Mouse (Mus musculus) lung, adult 2 months (tissue): Measurements from ENCODE around the gene Idi2. TPM values are rescaled to one million over a fixed set of nuclear protein-coding genes. Genes with fewer than 3 reads are reported as not detected.
"Not testable (repeated sequence)": the region's sequence is repeated elsewhere in the genome, so short reads cannot be mapped to it uniquely, and the experiment has no call there.

Experiments
- DNase-seq: peaks from one replicate; pipeline ENCODE4 v3.0.0; 2022
- H3K4me1 ChIP-seq: fragments of 200-500 bp; 2 replicates; pipeline ENCODE4 v1.6.1; 2011; ENCODE audit warnings: low read length; ENCODE audit not compliant: control insufficient read depth, insufficient read depth
- H3K4me3 ChIP-seq: fragments of 200-500 bp; replicated peaks from 2 replicates; pipeline ENCODE3; 2011; ENCODE audit warnings: low read depth, mild to moderate bottlenecking, control low read depth, low read length; ENCODE audit errors: extremely low read depth
- CTCF ChIP-seq: fragments of 200-500 bp; IDR thresholded peaks from 2 replicates; pipeline ENCODE4 v1.5.1; 2011; ENCODE audit warnings: mild to moderate bottlenecking, low read length, control low read depth; ENCODE audit not compliant: insufficient read depth
- POLR2A ChIP-seq: fragments of 200-500 bp; IDR thresholded peaks from 2 replicates; pipeline ENCODE4 v1.6.1; 2011; ENCODE audit warnings: low read depth, mild to moderate bottlenecking, control low read depth, low read length, borderline replicate concordance; ENCODE audit errors: extremely low read depth
- WGBS: fragments of 180-500 bp; shearing (Covaris S2); methylation state at CpG from one replicate; pipeline ENCODE4 v1.1.7; 2018; 5-methylcytosine and 5-hydroxymethylcytosine counted together
- polyA plus RNA-seq: library from polyadenylated mRNA; depleted of rRNA; stranded (reverse); fragments of >200 nt; gene quantifications from 2 replicates; pipeline ENCODE4 v1.2.3, GENCODE M21; 2012; rRNA removed

Gene Idi2
- polyA plus RNA-seq, result not detected in 2 replicates

DNA sequence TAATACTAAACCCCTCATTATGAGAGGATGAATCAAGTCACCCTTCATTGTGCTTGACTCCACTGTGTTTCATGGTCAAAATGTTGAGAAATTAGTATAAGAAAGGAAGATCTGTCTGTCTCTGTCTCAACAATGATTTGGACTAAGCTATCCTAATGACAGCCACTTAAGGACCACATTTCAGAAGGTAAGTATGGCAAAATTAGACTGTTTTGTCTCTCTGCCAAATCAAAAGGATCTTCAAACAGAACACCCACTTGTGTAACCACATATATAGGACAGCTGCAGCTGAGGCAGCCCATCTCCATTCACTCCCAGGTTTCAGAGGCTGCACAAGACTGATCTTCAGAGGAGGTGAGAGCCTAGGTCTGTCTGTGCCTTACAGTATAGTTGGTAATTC, at the start of gene Idi2:
Idi2 (plus strand) TSS at position 301 of the 400 bp plus-strand sequence.
- not testable (repeated sequence) for H3K4me3 ChIP-seq, H3K4me1 ChIP-seq, DNase-seq

DNA sequence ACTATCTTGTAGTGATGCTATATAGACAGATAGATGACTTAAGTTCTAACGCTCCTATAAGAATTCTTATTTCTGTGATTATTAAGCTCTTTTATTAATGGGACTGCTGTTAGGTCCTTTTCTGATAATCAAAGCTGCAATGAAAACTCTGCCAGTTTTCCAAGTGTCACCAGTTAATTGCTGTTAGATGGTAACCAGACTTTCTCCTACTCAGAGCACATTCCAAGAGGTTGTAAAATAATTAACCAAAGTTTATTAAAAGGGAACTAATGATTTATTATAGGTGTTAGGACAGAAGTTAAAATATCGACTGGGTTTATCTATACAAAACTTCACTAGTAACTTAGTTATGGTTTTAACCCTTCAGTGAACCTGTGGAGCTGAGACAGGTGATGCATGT, 46.7 kb upstream of the Idi2 start:
- not testable (repeated sequence) for H3K4me1 ChIP-seq, H3K4me3 ChIP-seq, DNase-seq
- WGBS, result 78% methylated on average over 2 of the region's 2 CpGs

- not testable (repeated sequence) for H3K4me3 ChIP-seq, H3K4me1 ChIP-seq, DNase-seq
- 90% methylated on average over 8 of the region's 8 CpGs for WGBS
These were observed 38.8 kb upstream of the Idi2 start for GRCm38 (mm10) chr13:8913890-8914289.

- Histone ChIP-seq H3K4me3 (no peak overlapping the region), H3K4me1 (no peaks in the 10 kb centered on the region)
- no peak for DNase-seq
- whole genome bisulfite sequencing, result 51% methylated on average over 2 of the region's 2 CpGs
- no peak for TF ChIP-seq CTCF
- no peak for TF ChIP-seq POLR2A
These were observed 19.2 kb upstream of the Idi2 start for GRCm38 (mm10) chr13:8933499-8933898.

DNA sequence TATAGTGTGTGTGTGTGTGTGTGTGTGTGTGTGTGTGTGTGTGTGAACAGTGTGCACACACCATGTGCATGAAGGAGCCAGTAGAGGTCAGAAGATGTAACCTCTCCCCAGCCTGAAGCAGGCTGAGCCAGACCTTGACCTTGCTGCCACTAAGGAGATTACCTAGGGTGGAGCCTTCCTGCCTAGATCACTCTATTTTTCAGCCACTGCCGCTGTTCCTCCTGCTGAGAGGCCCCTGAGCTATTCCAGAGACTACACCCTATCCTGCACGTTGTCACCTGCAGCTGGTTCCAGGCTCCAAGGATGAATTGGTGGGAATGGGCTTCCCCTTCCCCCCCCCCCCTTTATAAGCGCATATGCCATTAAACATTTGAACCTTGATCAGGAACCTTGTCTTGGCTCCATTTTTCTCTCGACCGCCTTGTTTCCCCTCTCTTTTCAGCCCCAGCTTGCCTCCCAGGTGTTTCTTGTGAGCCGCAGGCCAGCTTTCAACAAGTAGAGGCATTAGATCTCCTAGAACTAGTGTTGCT, 15.0 kb upstream of the Idi2 start:
- H3K4me1 ChIP-seq, DNase-seq, H3K4me3 ChIP-seq: not testable (repeated sequence)
- WGBS, result 82% methylated on average over 6 of the region's 6 CpGs

DNA sequence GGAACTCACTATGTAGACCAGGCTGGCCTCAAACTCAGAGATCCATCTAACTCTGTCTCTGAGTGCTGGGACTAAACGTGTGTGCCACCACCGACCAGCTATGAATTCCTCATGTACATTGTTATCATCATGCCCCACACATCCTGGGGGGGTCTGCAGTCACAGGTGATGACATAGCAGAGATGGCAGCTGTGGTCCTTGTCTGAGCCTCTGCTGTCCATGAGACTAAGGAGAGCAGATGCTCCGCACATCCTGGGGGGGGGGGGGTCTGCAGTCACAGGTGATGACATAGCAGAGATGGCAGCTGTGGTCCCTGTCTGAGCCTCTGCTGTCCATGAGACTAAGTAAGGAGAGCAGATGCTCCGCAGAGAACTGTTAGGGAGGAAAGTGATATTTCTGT, 11.6 kb upstream of the Idi2 start:
- not testable (repeated sequence) for H3K4me3 ChIP-seq, H3K4me1 ChIP-seq, DNase-seq
- WGBS, result 84% methylated on average over 4 of the region's 4 CpGs

DNA sequence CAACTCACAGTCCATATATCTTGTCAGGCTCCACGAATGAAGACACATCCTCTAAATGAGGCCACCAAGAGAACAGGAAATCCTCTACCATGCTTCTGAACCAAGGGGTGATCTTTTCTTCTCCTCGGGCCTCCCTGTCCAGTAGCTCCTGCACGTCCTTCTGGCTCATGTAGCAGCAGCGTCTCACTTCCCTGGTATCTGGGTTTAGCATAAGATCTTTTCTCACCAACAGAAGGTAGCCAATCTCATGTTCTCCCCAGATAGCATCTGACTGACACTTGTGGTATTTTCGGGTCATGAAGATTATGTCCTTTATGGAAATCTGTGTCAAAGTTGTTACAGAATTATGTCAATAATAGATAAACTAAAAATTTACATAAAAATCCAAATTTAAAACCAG, 11.0 kb upstream of the Idi2 start:
- not testable (repeated sequence) for H3K4me3 ChIP-seq, DNase-seq, H3K4me1 ChIP-seq
- WGBS, result 21% methylated on average over 1 of the region's 5 CpGs

DNA sequence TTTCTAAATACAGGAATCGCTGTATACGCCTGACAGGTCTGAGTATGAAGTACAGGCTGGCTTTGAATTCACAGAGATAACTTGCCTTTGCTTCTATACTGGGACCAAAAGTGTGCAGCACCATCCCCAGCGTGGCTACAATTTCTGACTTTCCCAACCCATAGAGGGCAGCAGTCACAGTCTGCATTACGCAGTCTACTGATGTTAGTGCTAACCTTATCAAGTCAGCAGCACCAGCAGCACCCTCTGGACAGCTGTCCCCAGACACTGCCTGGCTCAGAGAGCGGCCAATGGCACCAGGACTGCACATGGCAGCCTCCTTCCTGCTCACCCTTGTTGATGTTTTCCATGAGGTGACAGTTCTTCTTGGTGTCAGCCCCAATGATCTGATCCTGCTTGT, 8.8 kb upstream of the Idi2 start:
- WGBS, result no CpG with 5 or more reads among the region's 5 CpGs
- H3K4me3 ChIP-seq, DNase-seq, H3K4me1 ChIP-seq: not testable (repeated sequence)

DNA sequence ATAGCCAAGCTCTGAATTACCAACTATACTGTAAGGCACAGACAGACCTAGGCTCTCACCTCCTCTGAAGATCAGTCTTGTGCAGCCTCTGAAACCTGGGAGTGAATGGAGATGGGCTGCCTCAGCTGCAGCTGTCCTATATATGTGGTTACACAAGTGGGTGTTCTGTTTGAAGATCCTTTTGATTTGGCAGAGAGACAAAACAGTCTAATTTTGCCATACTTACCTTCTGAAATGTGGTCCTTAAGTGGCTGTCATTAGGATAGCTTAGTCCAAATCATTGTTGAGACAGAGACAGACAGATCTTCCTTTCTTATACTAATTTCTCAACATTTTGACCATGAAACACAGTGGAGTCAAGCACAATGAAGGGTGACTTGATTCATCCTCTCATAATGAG, 4.5 kb upstream of the Idi2 start, which contains the start of gene Gm9745:
Gm9745 (minus strand) TSS at position 101 of the 400 bp plus-strand sequence.
- not testable (repeated sequence) for DNase-seq, H3K4me3 ChIP-seq, H3K4me1 ChIP-seq

GRCm38 (mm10) chr13:8955127-8955526, 2.5 kb downstream of the Idi2 start:
- H3K4me1 ChIP-seq, H3K4me3 ChIP-seq, DNase-seq: not testable (repeated sequence)
- WGBS, result 83% methylated on average over 2 of the region's 2 CpGs

- H3K4me1 ChIP-seq, DNase-seq: not testable (repeated sequence)
- WGBS, result no CpG with 5 or more reads among the region's 5 CpGs
These were observed 4.2 kb downstream of the Idi2 start for GRCm38 (mm10) chr13:8956873-8957272.

GRCm38 (mm10) chr13:8959058-8959457, 6.4 kb downstream of the Idi2 start:
- WGBS, result 12% methylated on average over 1 of the region's 5 CpGs
- not testable (repeated sequence) for H3K4me3 ChIP-seq, H3K4me1 ChIP-seq, DNase-seq

More at GRCm38 (mm10) chr13:8956873-8957272, 4.2 kb downstream of the Idi2 start:
- not testable (repeated sequence) for H3K4me3 ChIP-seq

- not testable (repeated sequence) for DNase-seq, H3K4me1 ChIP-seq, H3K4me3 ChIP-seq
- WGBS, result 67% methylated on average over 5 of the region's 6 CpGs
These were observed 6.9 kb downstream of the Idi2 start for GRCm38 (mm10) chr13:8959554-8959953.

- not testable (repeated sequence) for H3K4me3 ChIP-seq, H3K4me1 ChIP-seq, DNase-seq
- 60% methylated on average over 3 of the region's 3 CpGs for WGBS
These were observed 8.6 kb downstream of the Idi2 start for GRCm38 (mm10) chr13:8961128-8961888.

- WGBS, result 38% methylated on average over 5 of the region's 5 CpGs
- H3K4me1 ChIP-seq, DNase-seq, H3K4me3 ChIP-seq: not testable (repeated sequence)
These were observed 9.6 kb downstream of the Idi2 start for GRCm38 (mm10) chr13:8962266-8962665.
